Mouse (Mus musculus) liver, adult 2 months (tissue): ENCODE results near the gene Exosc3.
"Not testable (repeated sequence)": the region's sequence is repeated elsewhere in the genome, so short reads cannot be mapped to it uniquely, and the experiment has no call there.

Source experiments
- CTCF ChIP-seq: fragments of 200-500 bp; IDR thresholded peaks from 2 replicates; pipeline ENCODE4 v1.5.1; 2011; ENCODE audit warnings: low read depth, low read length, control low read depth
- POLR2A ChIP-seq: fragments of 200-500 bp; IDR thresholded peaks from 2 replicates; pipeline ENCODE4 v1.6.1; 2011; ENCODE audit warnings: low read length, control low read depth; ENCODE audit not compliant: insufficient read depth; ENCODE audit errors: extremely low read depth

DNA sequence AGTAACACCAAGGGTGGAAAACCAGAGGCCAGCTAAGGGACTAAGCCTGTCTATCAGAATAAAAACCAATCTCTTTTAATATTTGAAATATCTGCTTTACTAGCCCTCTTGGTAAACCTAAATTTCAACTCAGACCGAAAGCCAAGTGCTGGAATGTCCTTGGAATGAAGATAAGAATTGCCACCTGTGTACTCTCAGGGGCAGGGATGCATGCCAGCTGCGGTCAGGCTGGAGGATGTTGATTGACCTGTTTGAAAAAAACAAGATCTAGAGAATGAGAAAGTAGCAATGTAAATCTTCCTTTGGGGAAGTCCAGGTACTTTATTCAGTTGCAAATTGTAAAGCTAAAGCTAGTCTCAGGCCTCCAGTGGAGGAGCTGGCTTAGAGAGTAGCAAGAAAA lies 39.6 kb upstream of the Exosc3 start:
- not testable (repeated sequence) for TF ChIP-seq POLR2A, CTCF
